8 mouse cellular contexts compared by ENCODE assay signal in genomic region chr19:47343422-47343821, GRCm38 (mm10).
A peak's percentile ranks its signal among the peaks of the same experiment; 100 is the strongest.
DNase-seq lines count a peak whose midpoint lies in the region; ATAC-seq lines count a peak whose summit lies in the region.

No protein-coding gene starts in this region.

- no peaks in the 10 kb centered on the region for H3K36me3 ChIP-seq in heart, embryonic 15.5 days
- H3K36me3 ChIP-seq in forebrain, embryonic 10.5 days (replicated peaks) = no peaks in the 10 kb centered on the region; the same call in 1 of the 2 replicates
- no peaks in the 10 kb centered on the region for H3K36me3 ChIP-seq in neural tube, embryonic 14.5 days (ENCODE audit: control insufficient read depth, insufficient read depth, low read length)

- 3% methylated on average over 39 of the region's 39 CpGs for WGBS in heart, embryonic 15.5 days
- under 1% methylated on average over 39 of the region's 39 CpGs for WGBS in forebrain, embryonic 10.5 days
- WGBS in neural tube, embryonic 14.5 days = 3% methylated on average over 33 of the region's 39 CpGs

- intact Hi-C loops in heart, postnatal 14 days (cut with DNase I) = no loop called here
- intact Hi-C loops in left cerebral cortex, postnatal 36 days (cut with DNase I) = no loop called here

- peaks cover 16% of the 10 kb centered on the region; the same call in 1 of the 2 replicates for H3K27me3 ChIP-seq in heart, embryonic 15.5 days
- peaks cover 92% of the 10 kb centered on the region for H3K27me3 ChIP-seq in forebrain, embryonic 10.5 days (ENCODE audit: poor library complexity, severe bottlenecking)
- H3K27me3 ChIP-seq in neural tube, embryonic 14.5 days (ENCODE audit: control insufficient read depth, insufficient read depth, low read length) = peaks cover 14% of the 10 kb centered on the region; the same call in 1 of the 2 replicates

- ATAC-seq in heart, embryonic 15.5 days (replicated peaks; ENCODE audit: insufficient number of reproducible peaks, insufficient read depth, low FRiP score, low read depth) = no peak
- ATAC-seq in neural tube, embryonic 14.5 days (ENCODE audit: low read depth) = no peak
- ATAC-seq in erythroblast, adult 5-6 weeks (replicated peaks; ENCODE audit: low FRiP score, poor library complexity, severe bottlenecking) = no peak

- H3K27ac ChIP-seq in heart, embryonic 15.5 days = no peak overlapping the region
- peak overlapping the region; percentile 35; the same call in 1 of the 2 replicates for H3K27ac ChIP-seq in forebrain, embryonic 10.5 days
- no peak overlapping the region for H3K27ac ChIP-seq in neural tube, embryonic 14.5 days (ENCODE audit: low read depth, low read length)

- no peak for DNase-seq in heart, postnatal 14 days
- DNase-seq in adrenal gland, postnatal 14 days = peak; percentile 57
- peak; percentile 48 for DNase-seq in forebrain, embryonic 10.5 days (ENCODE audit: extremely low spot score, low spot score)
- peak; percentile 68 to 78 for DNase-seq in left cerebral cortex, postnatal 36 days (ENCODE audit: low spot score in 2 of 2)
- DNase-seq in natural killer cell, adult 2 months (ENCODE audit: low spot score in 2 of 2) = no peak

- H3K9ac ChIP-seq in heart, embryonic 15.5 days = peak overlapping the region; percentile 45
- peak overlapping the region; percentile 42; the same call in 1 of the 2 replicates for H3K9ac ChIP-seq in neural tube, embryonic 14.5 days (replicated peaks; ENCODE audit: low read depth, low read length)

- peak overlapping the region; percentile 78 for H3K4me2 ChIP-seq in heart, embryonic 15.5 days
- H3K4me2 ChIP-seq in neural tube, embryonic 14.5 days (ENCODE audit: low read depth, low read length) = peak overlapping the region; percentile 61

- H3K4me3 ChIP-seq in heart, embryonic 15.5 days = peak overlapping the region; percentile 39
- peak overlapping the region; percentile 53 for H3K4me3 ChIP-seq in forebrain, embryonic 10.5 days
- H3K4me3 ChIP-seq in neural tube, embryonic 14.5 days (ENCODE audit: low read depth, low read length) = peak overlapping the region; percentile 25

- peaks cover 46% of the 10 kb centered on the region for H3K4me1 ChIP-seq in heart, embryonic 15.5 days (replicated peaks)
- peaks cover 60% of the 10 kb centered on the region for H3K4me1 ChIP-seq in forebrain, embryonic 10.5 days
- peaks cover 5% of the 10 kb centered on the region; the same call in 1 of the 2 replicates for H3K4me1 ChIP-seq in neural tube, embryonic 14.5 days (ENCODE audit: control insufficient read depth, insufficient read depth, low read length)

- no peaks in the 10 kb centered on the region for H3K9me3 ChIP-seq in heart, embryonic 15.5 days (replicated peaks)
- H3K9me3 ChIP-seq in forebrain, embryonic 10.5 days = no peaks in the 10 kb centered on the region
- no peaks in the 10 kb centered on the region for H3K9me3 ChIP-seq in neural tube, embryonic 14.5 days (ENCODE audit: control insufficient read depth, low read length)

Comparison
In these comparisons a context has a peak if more than half of its experiments do, and no peak if none do; other contexts are left out.
1. DNase-seq: peak in adrenal gland, postnatal 14 days (single experiment), forebrain, embryonic 10.5 days (single experiment) and left cerebral cortex, postnatal 36 days (2 of 2); none in heart, postnatal 14 days (0 of 2) and natural killer cell, adult 2 months (0 of 2).
2. Peak in every context shown above with its lines, with median percentiles within 50 percentile points of each other: H3K4me3 ChIP-seq.